Mouse (Mus musculus) megakaryocyte, adult 5-6 weeks (primary cell): ENCODE results near the gene Fam98b. TPM values are rescaled to one million over a fixed set of nuclear protein-coding genes. Genes with fewer than 3 reads are reported as not detected.

Experiments
- ATAC-seq: 2 replicates; pipeline ENCODE4 v1.8.0; 2016; ENCODE audit warnings: mild to moderate bottlenecking, inconsistent platforms; ENCODE audit not compliant: poor library complexity, severe bottlenecking
- total RNA-seq, 2 experiments: library from RNA; stranded (forward) in 1 of 2; stranded (reverse) in 1 of 2; fragments of 153-499, 151-499 nt in 1 of 2; fragments of 221-1000, 200-1000 nt in 1 of 2; gene quantifications; 2 replicates each; pipeline versions ENCODE4 v1.2.3 to v1.2.4; 2015 to 2017

Gene Fam98b
- total RNA-seq, 2 experiments from 2014 or later, result 10.6 to 20.6 TPM

- peak; percentile 62 for ATAC-seq
These were observed 50.3 kb downstream of the Fam98b start for GRCm38 (mm10) chr2:117299596-117300448.

DNA sequence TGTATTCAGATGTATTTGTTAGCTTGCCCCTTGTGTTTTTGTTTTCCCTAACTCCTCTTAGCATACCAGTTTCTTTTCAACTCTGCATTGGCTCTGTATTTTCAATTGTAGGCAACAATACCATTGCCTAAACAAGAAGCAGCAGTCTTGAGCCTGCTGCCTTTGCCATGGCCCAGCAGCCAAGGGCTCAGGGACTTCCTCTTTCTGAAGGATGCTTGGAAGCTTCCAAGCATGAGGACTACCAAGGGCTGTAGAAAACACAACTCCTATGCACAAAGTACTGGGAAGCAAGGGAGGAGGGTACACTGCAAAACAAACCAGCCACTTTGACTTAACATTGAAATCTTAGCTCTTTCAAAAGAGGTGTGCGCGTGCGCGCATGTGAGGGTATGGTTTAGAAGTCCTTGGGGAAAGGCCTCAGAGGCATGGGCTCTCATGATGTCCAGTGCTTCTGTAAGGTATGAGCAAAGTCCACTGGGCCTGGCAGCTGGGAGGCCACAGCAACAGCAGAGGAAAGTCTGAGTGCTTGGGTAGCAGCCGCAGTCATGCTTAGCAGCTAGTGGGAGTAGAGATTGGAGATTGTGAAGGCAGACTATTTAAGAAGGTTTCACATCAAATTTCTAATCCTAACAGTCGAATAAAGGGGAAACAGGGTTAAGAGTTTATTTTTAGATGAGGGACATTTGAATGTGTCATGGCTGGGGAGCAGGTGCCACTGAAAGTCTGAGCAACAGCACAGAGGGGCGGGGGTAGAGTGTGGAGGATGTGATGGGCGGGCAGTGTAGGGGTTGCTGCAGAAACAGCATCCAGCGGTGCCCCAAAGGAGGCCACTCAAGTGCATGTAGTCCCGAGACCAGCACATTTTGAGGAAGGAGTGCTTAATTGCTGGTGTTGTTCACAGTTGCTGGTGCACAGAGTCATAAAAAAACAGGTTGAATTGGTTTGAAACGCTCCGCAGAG lies 54.1 kb downstream of the Fam98b start:
- peak; percentile 64 for ATAC-seq

- no peak for ATAC-seq
These were observed 55.4 kb downstream of the Fam98b start for GRCm38 (mm10) chr2:117304941-117305340.

- ATAC-seq, result no peak
These were observed 58.4 kb downstream of the Fam98b start for GRCm38 (mm10) chr2:117307959-117308358.

GRCm38 (mm10) chr2:117309046-117309445 lies 59.5 kb downstream of the Fam98b start:
- no peak for ATAC-seq

DNA sequence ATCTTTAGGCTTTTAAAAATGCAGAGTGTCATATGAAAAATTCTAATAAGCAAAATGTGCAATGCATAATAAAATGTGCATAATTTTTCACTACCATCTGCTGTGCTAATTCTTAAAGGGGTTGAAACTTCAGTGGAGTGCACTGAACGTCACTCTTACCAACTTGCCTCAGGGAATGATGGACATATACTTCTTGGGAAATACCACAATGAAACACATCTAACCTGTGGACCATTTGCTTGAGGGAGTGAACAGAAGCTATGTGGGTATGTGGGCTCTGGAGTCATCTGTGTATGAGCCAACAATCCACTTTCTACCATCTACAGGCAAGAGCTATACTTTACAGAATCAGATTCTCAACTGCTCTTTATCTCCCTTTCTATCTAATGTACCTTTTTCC lies 61.8 kb downstream of the Fam98b start:
- no peak for ATAC-seq

DNA sequence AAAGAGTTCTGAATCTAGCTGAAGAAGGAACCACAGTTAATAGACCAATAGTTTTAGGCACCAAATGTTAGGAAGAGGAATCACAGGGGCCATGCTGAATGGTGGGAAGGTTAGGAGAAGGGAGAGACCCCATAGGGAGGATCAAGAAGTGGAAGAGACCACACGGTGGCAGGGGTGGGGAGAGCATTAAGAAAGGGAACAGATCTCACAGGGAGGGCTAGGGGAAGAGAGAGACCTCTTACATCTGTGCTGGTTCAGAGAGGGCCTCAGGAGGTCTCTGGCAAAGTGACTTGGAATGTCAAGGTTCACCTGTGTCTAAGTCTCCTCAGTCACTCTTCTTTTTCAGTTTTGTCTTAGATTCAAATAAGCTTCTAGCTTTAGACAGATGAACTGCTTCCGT lies 62.5 kb downstream of the Fam98b start:
- ATAC-seq, result no peak

DNA sequence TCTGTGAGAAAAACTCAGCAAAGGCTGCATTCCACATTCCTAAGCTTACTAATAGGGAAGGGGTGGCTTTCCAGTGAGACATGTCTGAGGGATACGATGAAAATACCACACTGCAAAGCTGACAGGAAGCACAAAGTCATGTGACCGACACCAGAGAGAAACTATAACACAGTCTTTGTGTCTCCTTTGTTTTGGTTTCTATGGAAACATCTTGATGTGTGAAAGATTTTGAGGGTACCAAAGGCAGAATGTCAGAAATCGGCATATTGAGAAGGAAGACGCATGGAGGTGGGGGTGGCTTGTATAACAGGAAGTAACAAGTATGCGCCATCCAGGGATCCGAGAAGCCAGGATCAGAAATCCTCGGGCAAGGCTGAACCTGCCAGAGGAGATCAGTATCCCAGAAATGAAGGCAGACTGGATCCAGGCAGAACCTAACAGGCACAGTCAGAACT lies 62.9 kb downstream of the Fam98b start:
- ATAC-seq, result peak; percentile 67

GRCm38 (mm10) chr2:117313586-117314235 lies 64.2 kb downstream of the Fam98b start:
- ATAC-seq, result 0 out of 2 replicates have a peak, but pooled peaks have one; percentile 38

- ATAC-seq, result no peak
These were observed 69.5 kb downstream of the Fam98b start for GRCm38 (mm10) chr2:117318991-117319390.

Other genes with a start within 250 kb of the Fam98b start
- gene Spred1, start 128.4 kb upstream of the Fam98b start, total RNA-seq (2015), result 10.7 and 13.4 TPM in 2 replicates
- gene Spred1, start 128.4 kb upstream of the Fam98b start, total RNA-seq (2017), result 12.5 and 13.9 TPM in 2 replicates
- gene Rasgrp1, start 93.3 kb downstream of the Fam98b start, total RNA-seq (2015), result 2.1 and 3.4 TPM in 2 replicates
- 0.95 and 2.6 TPM in 2 replicates for gene Rasgrp1, start 93.3 kb downstream of the Fam98b start, total RNA-seq (2017)